Mouse (Mus musculus): ENCODE measurements around the gene Slc19a1. TPM values are rescaled to one million over a fixed set of nuclear protein-coding genes. Genes with fewer than 3 reads are reported as not detected.

Slc19a1 gene
- total and polyA plus RNA-seq, 2 experiments from 2014 or later = 6.2 to 7.1 TPM

DNA sequence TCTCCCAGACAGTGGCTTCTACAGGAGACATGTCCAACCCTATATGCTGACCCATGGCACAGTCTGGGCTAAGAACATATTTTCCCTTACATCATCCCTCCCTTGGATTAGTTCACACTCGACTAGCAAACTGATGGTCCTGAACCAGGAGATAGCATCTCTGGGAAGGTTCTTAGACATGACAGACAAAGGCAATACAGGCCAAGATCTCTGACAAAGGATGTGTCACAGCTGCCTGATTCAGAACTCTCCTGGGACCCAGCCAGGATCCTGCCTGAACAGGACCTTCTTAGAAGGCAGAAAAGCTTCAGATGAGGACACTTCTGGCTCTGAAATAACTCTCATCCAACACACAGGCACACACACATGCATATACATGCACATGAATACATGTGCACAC is 52.5 kb downstream of the Slc19a1 start:
- Histone ChIP-seq H3K9me3 (replicated peaks; ENCODE audit: control insufficient read depth, low read length) (no peaks in the 10 kb centered on the region), H3K4me1 (ENCODE audit: control insufficient read depth, insufficient read depth) (no peaks in the 10 kb centered on the region), H3K4me2 (ENCODE audit: low read depth, low read length) (no peak overlapping the region), H3K9ac (replicated peaks; ENCODE audit: low read depth, low read length) (no peak overlapping the region), H3K4me3 (ENCODE audit: low read depth, low read length) (no peak overlapping the region), H3K36me3 (replicated peaks; ENCODE audit: control insufficient read depth, insufficient read depth, low read length) (peaks cover 15% of the 10 kb centered on the region; the same call in 1 of the 2 replicates), H3K27me3 (ENCODE audit: control insufficient read depth, insufficient read depth, low read length) (no peaks in the 10 kb centered on the region), H3K27ac (ENCODE audit: low read depth) (no peak overlapping the region)
- 40% methylated on average over 1 of the region's 1 CpGs for WGBS
- TF ChIP-seq EP300 (IDR thresholded peaks at IDR 0.05; ENCODE audit: low read depth) = no peak
- TF ChIP-seq CTCF (IDR thresholded peaks at IDR 0.05; ENCODE audit: low read depth) = no peak
- ATAC-seq (ENCODE audit: insufficient read depth, low read depth) = no peak
- DNase-seq (ENCODE audit: low spot score) = no peak

DNA sequence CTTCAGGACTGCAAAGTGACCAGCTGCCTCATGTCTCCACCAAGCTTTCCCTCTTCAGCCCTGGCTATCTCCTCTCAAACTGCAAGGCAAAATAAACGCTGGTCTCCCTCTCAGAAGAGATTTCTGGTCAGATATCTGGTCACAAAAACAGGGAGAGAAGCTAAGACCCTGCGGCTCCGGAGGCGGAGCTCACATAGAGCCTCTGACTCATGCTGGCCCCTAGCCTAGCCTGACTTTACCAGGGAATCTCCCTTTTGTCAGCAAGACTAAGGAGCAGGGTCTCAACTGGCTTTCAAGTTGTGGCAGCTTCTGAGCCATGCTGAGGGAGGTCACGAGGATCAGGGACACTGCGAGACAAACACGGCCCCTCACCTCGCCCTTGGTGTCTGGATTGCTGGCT is 57.3 kb downstream of the Slc19a1 start:
- DNase-seq (ENCODE audit: low spot score) (peak; percentile 52), ATAC-seq (ENCODE audit: insufficient read depth, low read depth) (peak; percentile 36)
- Histone ChIP-seq H3K4me3 (ENCODE audit: low read depth, low read length) (no peak overlapping the region; the same call in 1 of the 2 replicates), H3K36me3 (replicated peaks; ENCODE audit: control insufficient read depth, insufficient read depth, low read length) (0 out of 2 replicates have a peak, but pooled peaks cover 12% of the 10 kb centered on the region), H3K4me1 (ENCODE audit: control insufficient read depth, insufficient read depth) (0 out of 2 replicates have a peak, but pooled peaks cover 10% of the 10 kb centered on the region), H3K9me3 (replicated peaks; ENCODE audit: control insufficient read depth, low read length) (0 out of 2 replicates have a peak, but pooled peaks cover 9% of the 10 kb centered on the region), H3K4me2 (ENCODE audit: low read depth, low read length) (peak overlapping the region; percentile 41), H3K27me3 (ENCODE audit: control insufficient read depth, insufficient read depth, low read length) (no peaks in the 10 kb centered on the region), H3K27ac (ENCODE audit: low read depth) (peak overlapping the region; percentile 47), H3K9ac (replicated peaks; ENCODE audit: low read depth, low read length) (no peak overlapping the region)
- 30% methylated on average over 8 of the region's 8 CpGs for WGBS
- TF ChIP-seq EP300 (IDR thresholded peaks at IDR 0.05; ENCODE audit: low read depth) (no peak), CTCF (IDR thresholded peaks at IDR 0.05; ENCODE audit: low read depth) (no peak)

DNA sequence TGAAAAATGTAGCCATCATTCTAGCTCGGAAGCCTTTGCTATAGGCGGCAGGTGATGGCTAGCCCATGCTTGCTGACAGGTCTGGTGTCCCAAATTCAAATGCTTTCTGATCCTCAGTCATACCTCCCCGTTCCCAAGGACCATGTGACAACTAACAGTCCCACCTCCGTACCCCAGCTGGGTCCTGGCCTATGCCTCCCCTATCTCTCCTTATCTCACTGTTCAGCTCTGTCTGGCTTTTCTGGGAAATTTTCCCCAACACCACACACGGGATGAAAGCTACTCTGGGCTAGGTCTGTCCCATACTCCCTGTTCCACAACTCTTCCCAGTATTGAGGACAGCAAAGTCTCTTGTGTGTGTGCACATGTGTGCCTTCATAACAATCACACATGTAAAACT is 58.0 kb downstream of the Slc19a1 start:
- Histone ChIP-seq H3K9ac (replicated peaks; ENCODE audit: low read depth, low read length) (no peak overlapping the region), H3K4me1 (ENCODE audit: control insufficient read depth, insufficient read depth) (0 out of 2 replicates have a peak, but pooled peaks cover 10% of the 10 kb centered on the region), H3K4me3 (ENCODE audit: low read depth, low read length) (no peak overlapping the region), H3K27ac (ENCODE audit: low read depth) (no peak overlapping the region), H3K9me3 (replicated peaks; ENCODE audit: control insufficient read depth, low read length) (0 out of 2 replicates have a peak, but pooled peaks cover 9% of the 10 kb centered on the region), H3K27me3 (ENCODE audit: control insufficient read depth, insufficient read depth, low read length) (no peaks in the 10 kb centered on the region), H3K4me2 (ENCODE audit: low read depth, low read length) (no peak overlapping the region; the same call in 1 of the 2 replicates), H3K36me3 (replicated peaks; ENCODE audit: control insufficient read depth, insufficient read depth, low read length) (0 out of 2 replicates have a peak, but pooled peaks cover 12% of the 10 kb centered on the region)
- ATAC-seq (ENCODE audit: insufficient read depth, low read depth) (peak; percentile 67), DNase-seq (ENCODE audit: low spot score) (no peak)
- TF ChIP-seq CTCF (IDR thresholded peaks at IDR 0.05; ENCODE audit: low read depth) (no peak), EP300 (IDR thresholded peaks at IDR 0.05; ENCODE audit: low read depth) (0 out of 2 replicates have a peak, but pooled peaks have one; percentile 34)
- 28% methylated on average over 5 of the region's 5 CpGs for WGBS

DNA sequence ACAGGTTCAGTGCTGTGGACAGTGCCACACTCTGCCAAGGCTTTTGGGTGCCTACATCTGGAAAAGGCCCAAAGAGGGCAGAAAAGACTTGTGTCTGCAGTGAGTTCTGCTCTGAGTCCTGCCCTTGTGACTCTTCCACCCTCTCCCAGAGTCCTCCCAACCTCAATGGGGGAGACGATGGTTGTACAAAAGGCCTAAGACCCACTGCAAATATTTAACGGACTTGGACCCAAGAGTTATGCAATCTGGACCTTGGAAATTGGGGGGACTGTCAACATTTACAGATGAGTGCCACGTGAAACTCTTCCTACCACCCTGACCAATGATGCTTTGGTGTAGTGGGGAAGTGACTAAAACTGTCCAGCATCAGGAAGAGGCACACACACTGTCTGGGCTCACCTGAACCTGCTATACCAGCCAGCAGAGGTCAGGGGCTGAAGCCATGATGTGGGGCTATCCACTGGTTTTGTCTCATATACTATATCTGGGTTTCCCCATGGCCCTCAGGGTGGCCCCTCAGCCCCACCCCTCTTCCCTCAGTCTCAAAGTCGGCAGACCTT is 59.6 kb downstream of the Slc19a1 start:
- 0 out of 2 replicates have a peak, but pooled peaks cover 10% of the 10 kb centered on the region for H3K4me1 ChIP-seq (ENCODE audit: control insufficient read depth, insufficient read depth)
- no peak overlapping the region for H3K4me3 ChIP-seq (ENCODE audit: low read depth, low read length)
- TF ChIP-seq CTCF (IDR thresholded peaks at IDR 0.05; ENCODE audit: low read depth) (no peak), EP300 (IDR thresholded peaks at IDR 0.05; ENCODE audit: low read depth) (no peak)
- ATAC-seq (ENCODE audit: insufficient read depth, low read depth) (no peak), DNase-seq (ENCODE audit: low spot score) (no peak)
- no peaks in the 10 kb centered on the region for H3K27me3 ChIP-seq (ENCODE audit: control insufficient read depth, insufficient read depth, low read length)
- no peak overlapping the region for H3K4me2 ChIP-seq (ENCODE audit: low read depth, low read length)
- 77% methylated on average over 4 of the region's 4 CpGs for WGBS
- H3K9ac ChIP-seq (replicated peaks; ENCODE audit: low read depth, low read length) = no peak overlapping the region
- no peak overlapping the region for H3K27ac ChIP-seq (ENCODE audit: low read depth)
- 0 out of 2 replicates have a peak, but pooled peaks cover 9% of the 10 kb centered on the region for H3K9me3 ChIP-seq (replicated peaks; ENCODE audit: control insufficient read depth, low read length)
- 0 out of 2 replicates have a peak, but pooled peaks cover 12% of the 10 kb centered on the region for H3K36me3 ChIP-seq (replicated peaks; ENCODE audit: control insufficient read depth, insufficient read depth, low read length)

DNA sequence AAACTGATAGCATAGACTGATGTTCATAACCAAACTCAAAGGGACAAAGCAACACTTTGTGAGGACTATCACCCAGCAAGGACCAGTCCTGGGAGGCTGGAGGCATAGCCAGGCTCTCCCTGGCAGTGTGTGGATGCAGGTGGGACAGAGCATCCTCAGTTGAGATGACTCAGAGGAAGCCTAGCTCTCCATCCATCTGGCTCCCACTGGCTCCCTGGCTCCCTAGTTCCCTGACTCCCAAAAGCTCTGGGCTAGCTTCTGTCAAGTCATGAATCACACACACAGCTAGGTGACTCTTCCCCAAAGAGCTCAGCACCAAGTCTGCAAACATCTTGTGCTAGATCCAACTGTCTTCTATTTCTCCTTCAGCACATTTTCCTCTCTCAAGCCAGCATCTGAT is 61.8 kb downstream of the Slc19a1 start:
- no peak for ATAC-seq (ENCODE audit: insufficient read depth, low read depth)
- DNase-seq (ENCODE audit: low spot score) = no peak
- H3K27me3 ChIP-seq (ENCODE audit: control insufficient read depth, insufficient read depth, low read length) = no peaks in the 10 kb centered on the region
- H3K27ac ChIP-seq (ENCODE audit: low read depth) = no peak overlapping the region
- H3K9me3 ChIP-seq (replicated peaks; ENCODE audit: control insufficient read depth, low read length) = 0 out of 2 replicates have a peak, but pooled peaks cover 9% of the 10 kb centered on the region
- no peak overlapping the region for H3K4me3 ChIP-seq (ENCODE audit: low read depth, low read length)
- peaks cover 26% of the 10 kb centered on the region for H3K4me1 ChIP-seq (ENCODE audit: control insufficient read depth, insufficient read depth)
- TF ChIP-seq EP300 (IDR thresholded peaks at IDR 0.05; ENCODE audit: low read depth) (no peak), CTCF (IDR thresholded peaks at IDR 0.05; ENCODE audit: low read depth) (no peak)
- no peaks in the 10 kb centered on the region for H3K36me3 ChIP-seq (replicated peaks; ENCODE audit: control insufficient read depth, insufficient read depth, low read length)
- no peak overlapping the region for H3K9ac ChIP-seq (replicated peaks; ENCODE audit: low read depth, low read length)
- H3K4me2 ChIP-seq (ENCODE audit: low read depth, low read length) = no peak overlapping the region
